Mouse (Mus musculus) limb, embryonic 10.5 days (tissue): ENCODE results near the gene Defa26. TPM values are rescaled to one million over a fixed set of nuclear protein-coding genes. Genes with fewer than 3 reads are reported as not detected.
"Not testable (repeated sequence)": the region's sequence is repeated elsewhere in the genome, so short reads cannot be mapped to it uniquely, and the experiment has no call there.

Experiments
- DNase-seq: peaks from one replicate; pipeline ENCODE4 v3.0.0-alpha.2; 2017; ENCODE audit warnings: low spot score
- H3K27ac ChIP-seq: fragments of 300-500 bp; sonication (generic); 2 replicates; pipeline ENCODE4 v1.5.1; 2016; ENCODE audit warnings: mild to moderate bottlenecking
- H3K27me3 ChIP-seq: fragments of 300-500 bp; sonication (generic); 2 replicates; pipeline ENCODE4 v1.6.1; 2016; ENCODE audit warnings: low read depth, mild to moderate bottlenecking; ENCODE audit not compliant: poor library complexity, severe bottlenecking
- H3K36me3 ChIP-seq: fragments of 300-500 bp; sonication (generic); 2 replicates; pipeline ENCODE4 v1.6.1; 2016; ENCODE audit warnings: mild to moderate bottlenecking, moderate library complexity
- H3K4me1 ChIP-seq: fragments of 300-500 bp; sonication (generic); 2 replicates; pipeline ENCODE4 v1.6.1; 2016
- H3K4me3 ChIP-seq: fragments of 300-500 bp; sonication (generic); 2 replicates; pipeline ENCODE4 v1.5.1; 2016; ENCODE audit warnings: mild to moderate bottlenecking, moderate library complexity
- H3K9me3 ChIP-seq: fragments of 300-500 bp; sonication (generic); replicated peaks from 2 replicates; pipeline ENCODE4 v1.6.1; 2016; ENCODE audit warnings: mild to moderate bottlenecking
- WGBS: fragments of 180-500 bp; shearing (Covaris S2); methylation state at CpG from one replicate; pipeline ENCODE4 v1.1.7; 2016; 5-methylcytosine and 5-hydroxymethylcytosine counted together
- polyA plus RNA-seq: library from polyadenylated mRNA; unstranded; fragments of >200 nt; fragmentation: Nextera tagmentation; extraction: Ambion mirVana; gene quantifications from 2 replicates; pipeline ENCODE4 v1.2.1, GENCODE M21; 2016

The Defa26 gene
- not detected in 2 replicates for polyA plus RNA-seq

- no CpG with 5 or more reads among the region's 1 CpGs for WGBS
Measured at GRCm38 (mm10) chr8:21617883-21618282, at the start of gene Defa26. Gene Defa26 (plus strand): TSS chr8:21618183.

GRCm38 (mm10) chr8:21582706-21583105 lies 35.3 kb upstream of the Defa26 start, which contains the start of gene Defa28:
Gene Defa28 (plus strand): TSS chr8:21583006.
- no CpG with 5 or more reads among the region's 1 CpGs for WGBS
- not testable (repeated sequence) for DNase-seq, H3K4me1 ChIP-seq, H3K27me3 ChIP-seq, H3K9me3 ChIP-seq, H3K27ac ChIP-seq, H3K36me3 ChIP-seq, H3K4me3 ChIP-seq

More at GRCm38 (mm10) chr8:21617883-21618282, at the start of gene Defa26:
- not testable (repeated sequence) for H3K4me3 ChIP-seq, H3K36me3 ChIP-seq, H3K4me1 ChIP-seq, H3K27ac ChIP-seq, H3K9me3 ChIP-seq, DNase-seq, H3K27me3 ChIP-seq

DNA sequence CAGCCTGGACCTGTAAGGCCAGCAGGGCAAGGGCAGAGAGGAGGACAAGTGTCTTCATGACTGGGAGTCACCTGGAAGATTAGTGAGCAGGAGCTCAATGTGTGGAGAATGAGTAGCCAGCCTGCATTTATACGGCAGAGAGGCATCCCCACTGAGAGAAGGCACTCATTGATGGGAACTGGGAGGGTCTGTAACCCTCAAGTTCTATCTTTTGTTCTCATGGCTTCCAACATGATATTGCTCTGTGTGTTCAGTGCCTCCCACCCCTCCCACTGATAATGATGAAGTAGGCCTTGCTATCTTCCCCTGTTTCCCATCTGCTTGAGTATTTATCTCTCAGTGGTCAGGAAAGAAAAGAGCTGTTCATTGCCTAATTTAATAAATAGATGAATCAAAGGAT lies 23.6 kb upstream of the Defa26 start, which contains the start of gene Gm7861:
Gm7861 (minus strand) TSS at position 101 of the 400 bp plus-strand sequence.
- not testable (repeated sequence) for H3K9me3 ChIP-seq, DNase-seq, H3K27me3 ChIP-seq, H3K4me3 ChIP-seq, H3K27ac ChIP-seq, H3K4me1 ChIP-seq, H3K36me3 ChIP-seq
- no CpG with 5 or more reads among the region's 1 CpGs for WGBS

DNA sequence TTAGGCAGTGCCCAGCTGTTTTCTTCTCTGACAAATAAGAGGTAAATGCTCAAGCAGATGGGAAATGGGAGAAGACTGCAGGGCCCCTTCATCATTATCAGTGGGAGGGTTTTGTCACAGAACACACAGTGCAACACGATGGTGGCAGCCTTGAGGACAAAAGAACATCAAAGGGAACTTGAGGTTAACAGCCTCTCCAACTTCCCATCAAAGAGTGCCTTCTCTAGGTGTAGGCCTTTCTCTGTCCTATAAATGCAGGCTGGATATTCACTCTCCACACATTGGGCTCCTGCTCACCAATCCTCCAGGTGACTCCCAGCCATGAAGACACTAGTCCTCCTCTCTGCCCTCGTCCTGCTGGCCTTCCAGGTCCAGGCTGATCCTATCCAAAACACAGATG lies 37.5 kb downstream of the Defa26 start, which contains the start of gene Defa17:
Defa17 (plus strand) TSS at position 301 of the 400 bp plus-strand sequence.
- not testable (repeated sequence) for H3K4me3 ChIP-seq, DNase-seq

DNA sequence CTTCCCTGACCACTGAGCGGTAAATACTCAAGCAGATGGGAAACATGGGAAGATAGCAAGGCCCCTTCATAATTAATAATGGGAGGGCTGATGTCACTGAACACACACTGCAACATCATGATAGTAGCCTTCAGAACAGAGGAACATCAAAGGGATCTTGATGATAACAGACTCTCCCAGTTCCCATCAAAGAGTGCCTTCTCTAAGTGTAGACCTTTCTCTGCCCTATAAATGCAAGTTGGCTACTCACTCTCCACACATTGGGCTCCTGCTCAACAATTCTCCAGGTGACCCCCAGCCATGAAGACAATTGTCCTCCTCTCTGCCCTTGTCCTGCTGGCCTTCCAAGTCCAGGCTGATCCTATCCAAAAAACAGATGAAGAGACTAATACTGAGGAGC lies 47.5 kb downstream of the Defa26 start, which contains the start of gene Defa34:
Defa34 (plus strand) TSS at position 301 of the 400 bp plus-strand sequence.
- H3K9me3 ChIP-seq, H3K36me3 ChIP-seq, H3K27ac ChIP-seq, H3K27me3 ChIP-seq, H3K4me1 ChIP-seq, DNase-seq, H3K4me3 ChIP-seq: not testable (repeated sequence)
- 80% methylated on average over 1 of the region's 1 CpGs for WGBS

More for the DNA sequence above, 37.5 kb downstream of the Defa26 start, which contains the start of gene Defa17:
- not testable (repeated sequence) for H3K27me3 ChIP-seq, H3K9me3 ChIP-seq, H3K36me3 ChIP-seq, H3K4me1 ChIP-seq, H3K27ac ChIP-seq
- 80% methylated on average over 1 of the region's 2 CpGs for WGBS

Other genes with a start within 250 kb of the Defa26 start
- not detected in 2 replicates for gene Defa2, start 239.7 kb upstream of the Defa26 start, polyA plus RNA-seq
- gene Defa33, start 226.4 kb upstream of the Defa26 start, polyA plus RNA-seq: not detected in 2 replicates
- gene Defa36, start 190.8 kb upstream of the Defa26 start, polyA plus RNA-seq: not detected in 2 replicates
- not detected in 2 replicates for gene Gm7849, start 161.6 kb upstream of the Defa26 start, polyA plus RNA-seq
- not detected in 2 replicates for gene Defa20, start 108.9 kb upstream of the Defa26 start, polyA plus RNA-seq
- not detected in 2 replicates for gene Defa32, start 89.2 kb upstream of the Defa26 start, polyA plus RNA-seq
- not detected in 2 replicates for gene Defa37, start 52.8 kb upstream of the Defa26 start, polyA plus RNA-seq
- not detected in 2 replicates for gene Defa28, start 35.2 kb upstream of the Defa26 start, polyA plus RNA-seq
- not detected in 2 replicates for gene Gm7861, start 23.7 kb upstream of the Defa26 start, polyA plus RNA-seq
- gene Defa17, start 37.6 kb downstream of the Defa26 start, polyA plus RNA-seq: not detected in 2 replicates
- gene Defa34, start 47.6 kb downstream of the Defa26 start, polyA plus RNA-seq: not detected in 2 replicates
- gene AY761184, start 85.5 kb downstream of the Defa26 start, polyA plus RNA-seq: not detected in 2 replicates
- not detected in 2 replicates for gene Defa24, start 116.3 kb downstream of the Defa26 start, polyA plus RNA-seq
- gene Defb50, start 205.4 kb downstream of the Defa26 start, polyA plus RNA-seq: not detected in 2 replicates
- not detected in 2 replicates for gene Defb2, start 221.7 kb downstream of the Defa26 start, polyA plus RNA-seq
- not detected in 2 replicates for gene Defb10, start 240.7 kb downstream of the Defa26 start, polyA plus RNA-seq